Mouse (Mus musculus) myocyte (in vitro differentiated cells): ENCODE measurements around the gene Pik3c2a. TPM values are rescaled to one million over a fixed set of nuclear protein-coding genes. Genes with fewer than 3 reads are reported as not detected.

Source experiments
- H3K27me3 ChIP-seq: one replicate; pipeline ENCODE4 v1.6.1; 2011; ENCODE audit not compliant: control insufficient read depth, insufficient read depth, insufficient read length
- H3K36me3 ChIP-seq: one replicate; pipeline ENCODE4 v1.6.1; 2011; ENCODE audit not compliant: control insufficient read depth, insufficient read depth
- H3K4me2 ChIP-seq: one replicate; pipeline ENCODE4 v1.6.1; 2011; ENCODE audit warnings: low read depth, control low read depth
- H3K4me3 ChIP-seq: one replicate; pipeline ENCODE4 v1.5.1; 2011; ENCODE audit warnings: mild to moderate bottlenecking, control low read depth, moderate library complexity
- H3K79me2 ChIP-seq: one replicate; pipeline ENCODE4 v1.6.1; 2011; ENCODE audit not compliant: control insufficient read depth, insufficient read depth
- H3ac ChIP-seq: one replicate; pipeline ENCODE4 v1.6.1; 2011; ENCODE audit not compliant: control insufficient read depth, insufficient read length
- CEBPB ChIP-seq: IDR thresholded peaks from 2 replicates; pipeline ENCODE4 v1.6.1; 2011; ENCODE audit warnings: mild to moderate bottlenecking, moderate library complexity; ENCODE audit not compliant: poor library complexity, insufficient read depth, severe bottlenecking
- E2F4 ChIP-seq: IDR thresholded peaks from one replicate; pipeline ENCODE4 v1.6.1; 2011; ENCODE audit warnings: mild to moderate bottlenecking, control low read depth, moderate library complexity; ENCODE audit not compliant: insufficient read depth
- MAX ChIP-seq: IDR thresholded peaks from one replicate; pipeline ENCODE4 v1.6.1; 2011; ENCODE audit warnings: low read depth, mild to moderate bottlenecking, control low read depth
- MYOD1 ChIP-seq, 3 experiments: IDR thresholded peaks; one replicate each; pipeline ENCODE4 v1.6.1; 2011; ENCODE audit warnings: control low read depth in 2 of 3, low read depth in 2 of 3, mild to moderate bottlenecking in 2 of 3, moderate library complexity in 1 of 3; ENCODE audit not compliant: insufficient read length in 2 of 3, control insufficient read depth in 1 of 3
- MYOG ChIP-seq, 3 experiments: IDR thresholded peaks; one replicate each; pipeline ENCODE4 v1.6.1; 2011; ENCODE audit warnings: control low read depth in 2 of 3, low read depth in 2 of 3, mild to moderate bottlenecking in 2 of 3; ENCODE audit not compliant: insufficient read length in 2 of 3, control insufficient read depth in 1 of 3, insufficient read depth in 1 of 3
- POLR2A ChIP-seq: IDR thresholded peaks from one replicate; pipeline ENCODE4 v1.6.1; 2011; ENCODE audit warnings: low read depth, mild to moderate bottlenecking, control low read depth, moderate library complexity; ENCODE audit not compliant: insufficient read length
- POLR2AphosphoS2 ChIP-seq: IDR thresholded peaks from one replicate; pipeline ENCODE4 v1.6.1; 2011; ENCODE audit warnings: low read depth, control low read depth; ENCODE audit not compliant: insufficient read length
- REST ChIP-seq: IDR thresholded peaks from one replicate; pipeline ENCODE4 v1.6.1; 2011; ENCODE audit warnings: mild to moderate bottlenecking, control low read depth, moderate library complexity; ENCODE audit not compliant: insufficient read depth, insufficient read length
- SRF ChIP-seq: IDR thresholded peaks from one replicate; pipeline ENCODE4 v1.6.1; 2011; ENCODE audit warnings: low read depth; ENCODE audit not compliant: control insufficient read depth, insufficient read length
- TCF12 ChIP-seq: IDR thresholded peaks from one replicate; pipeline ENCODE4 v1.6.1; 2011; ENCODE audit warnings: mild to moderate bottlenecking, control low read depth; ENCODE audit not compliant: poor library complexity, insufficient read depth, severe bottlenecking
- TCF3 ChIP-seq: IDR thresholded peaks from one replicate; pipeline ENCODE4 v1.6.1; 2011; ENCODE audit warnings: low read depth, control low read depth; ENCODE audit not compliant: insufficient read length
- USF1 ChIP-seq: IDR thresholded peaks from one replicate; pipeline ENCODE4 v1.6.1; 2011; ENCODE audit warnings: low read depth, mild to moderate bottlenecking, control low read depth, moderate library complexity
- polyA plus RNA-seq: library from polyadenylated mRNA; unstranded; fragments of >200 nt; fragmentation: generic; extraction: Trizol; gene quantifications from one replicate; pipeline ENCODE4 v1.2.1, GENCODE M21; 2012; ENCODE audit warnings: missing spikeins

The Pik3c2a gene
- polyA plus RNA-seq, result 2.0 TPM

GRCm38 (mm10) chr7:116443004-116443696 is at the start of gene Pik3c2a:
Gene Pik3c2a (minus strand): TSS chr7:116443449.
- peak within 1 kb of the TSS; percentile 90 for H3K4me2 ChIP-seq
- H3K27me3 ChIP-seq, result no peaks in the 10 kb centered on the region
- peak within 1 kb of the TSS; percentile 53 for H3K4me3 ChIP-seq
- H3K36me3 ChIP-seq, result no peaks in the 10 kb centered on the region
- TF ChIP-seq CEBPB (no peak), SRF (peak; percentile 14), POLR2AphosphoS2 (peak; percentile 80), USF1 (no peak), POLR2A (peak; percentile 87)
- H3ac ChIP-seq, result peak within 1 kb of the TSS; percentile 75
- peaks cover 42% of the 10 kb centered on the region for H3K79me2 ChIP-seq

GRCm38 (mm10) chr7:116491113-116491512 is 47.9 kb upstream of the Pik3c2a start:
- no peak overlapping the region for H3K4me2 ChIP-seq
- no peaks in the 10 kb centered on the region for H3K79me2 ChIP-seq
- TF ChIP-seq TCF3 (no peak), SRF (no peak), E2F4 (no peak), MYOG (IDR thresholded peaks at IDR 0.05; ENCODE audit: control insufficient read depth in 1 of 3, insufficient read depth in 1 of 3, insufficient read length in 2 of 3, low read depth in 2 of 3) (no peak), TCF12 (no peak), REST (no peak), CEBPB (no peak), USF1 (no peak)
- H3K4me3 ChIP-seq, result no peak overlapping the region
- no peaks in the 10 kb centered on the region for H3K36me3 ChIP-seq
- no peaks in the 10 kb centered on the region for H3K27me3 ChIP-seq
- H3ac ChIP-seq, result no peak overlapping the region

- no peaks in the 10 kb centered on the region for H3K36me3 ChIP-seq
- no peak overlapping the region for H3K4me2 ChIP-seq
- H3ac ChIP-seq, result no peak overlapping the region
- no peaks in the 10 kb centered on the region for H3K79me2 ChIP-seq
- H3K27me3 ChIP-seq, result no peaks in the 10 kb centered on the region
- TF ChIP-seq POLR2A (no peak), REST (no peak), MAX (no peak), MYOD1 (IDR thresholded peaks at IDR 0.05; ENCODE audit: control insufficient read depth in 1 of 3, insufficient read length in 2 of 3, low read depth in 2 of 3) (no peak), SRF (no peak), MYOG (IDR thresholded peaks at IDR 0.05; ENCODE audit: control insufficient read depth in 1 of 3, insufficient read depth in 1 of 3, insufficient read length in 2 of 3, low read depth in 2 of 3) (no peak), USF1 (no peak), TCF3 (no peak), E2F4 (no peak), POLR2AphosphoS2 (no peak), CEBPB (no peak), TCF12 (no peak)
- H3K4me3 ChIP-seq, result no peak overlapping the region
These were observed 41.9 kb upstream of the Pik3c2a start for GRCm38 (mm10) chr7:116485062-116485601.

- no peak overlapping the region for H3K4me3 ChIP-seq
- H3K79me2 ChIP-seq, result no peaks in the 10 kb centered on the region
- TF ChIP-seq POLR2A (no peak), REST (no peak), MAX (no peak), E2F4 (no peak), SRF (no peak), TCF12 (no peak), CEBPB (no peak), MYOG (IDR thresholded peaks at IDR 0.05; ENCODE audit: control insufficient read depth in 1 of 3, insufficient read depth in 1 of 3, insufficient read length in 2 of 3, low read depth in 2 of 3) (no peak)
- H3K36me3 ChIP-seq, result no peaks in the 10 kb centered on the region
- no peak overlapping the region for H3K4me2 ChIP-seq
- H3ac ChIP-seq, result no peak overlapping the region
- H3K27me3 ChIP-seq, result no peaks in the 10 kb centered on the region
These were observed 41.0 kb upstream of the Pik3c2a start for GRCm38 (mm10) chr7:116484213-116484612.

GRCm38 (mm10) chr7:116483782-116484181 is 40.5 kb upstream of the Pik3c2a start:
- TF ChIP-seq MAX, result no peak
- no peak for TF ChIP-seq CEBPB
- TF ChIP-seq TCF3, result no peak
- Histone ChIP-seq H3K4me3 (no peak overlapping the region), H3K4me2 (no peak overlapping the region), H3K79me2 (no peaks in the 10 kb centered on the region), H3K36me3 (no peaks in the 10 kb centered on the region), H3ac (no peak overlapping the region), H3K27me3 (no peaks in the 10 kb centered on the region)
